Mouse (Mus musculus) liver, embryonic 11.5 days (tissue): ENCODE results near the gene Hexa. TPM values are rescaled to one million over a fixed set of nuclear protein-coding genes. Genes with fewer than 3 reads are reported as not detected.

Source experiments
- ATAC-seq: fragments of 200-750 bp; cut with Nextera tagmentation; replicated peaks from 2 replicates; pipeline ENCODE4 v1.8.0; 2017; ENCODE audit warnings: moderate number of reproducible peaks, mild to moderate bottlenecking, moderate TSS enrichment, moderate library complexity; ENCODE audit not compliant: low FRiP score
- DNase-seq: peaks from one replicate; pipeline ENCODE4 v3.0.0-alpha.2; 2017; ENCODE audit warnings: low spot score
- H3K27ac ChIP-seq: fragments of 300-500 bp; sonication (generic); 2 replicates; pipeline ENCODE4 v1.5.1; 2014; ENCODE audit warnings: mild to moderate bottlenecking, low read depth, low read length, control low read depth
- H3K27me3 ChIP-seq: fragments of 300-500 bp; sonication (generic); replicated peaks from 2 replicates; pipeline ENCODE4 v1.6.1; 2014; ENCODE audit warnings: low read length, mixed read lengths; ENCODE audit not compliant: control insufficient read depth, insufficient read depth
- H3K36me3 ChIP-seq: fragments of 300-500 bp; sonication (generic); 2 replicates; pipeline ENCODE4 v1.6.1; 2014; ENCODE audit warnings: mild to moderate bottlenecking, low read length, moderate library complexity, mixed read lengths; ENCODE audit not compliant: control insufficient read depth, insufficient read depth
- H3K4me1 ChIP-seq: fragments of 300-500 bp; sonication (generic); replicated peaks from 2 replicates; pipeline ENCODE4 v1.6.1; 2014; ENCODE audit warnings: low read length, mixed read lengths; ENCODE audit not compliant: control insufficient read depth, insufficient read depth
- H3K4me2 ChIP-seq: fragments of 300-500 bp; sonication (generic); 2 replicates; pipeline ENCODE4 v1.6.1; 2014; ENCODE audit warnings: mild to moderate bottlenecking, control low read depth, moderate library complexity
- H3K4me3 ChIP-seq: fragments of 300-500 bp; sonication (generic); 2 replicates; pipeline ENCODE4 v1.5.1; 2014; ENCODE audit warnings: low read depth, low read length, control low read depth
- H3K9ac ChIP-seq: fragments of 300-500 bp; sonication (generic); 2 replicates; pipeline ENCODE4 v1.6.1; 2014; ENCODE audit warnings: low read depth, low read length, control low read depth
- H3K9me3 ChIP-seq: fragments of 300-500 bp; sonication (generic); 2 replicates; pipeline ENCODE4 v1.6.1; 2016; ENCODE audit warnings: low read length, inconsistent platforms, mixed read lengths; ENCODE audit not compliant: control insufficient read depth
- WGBS: fragments of 180-500 bp; shearing (Covaris S2); extraction: QIAGEN DNeasy Blood & Tissue Kit; methylation state at CpG from one replicate; pipeline ENCODE4 v1.1.7; 2014; 5-methylcytosine and 5-hydroxymethylcytosine counted together
- polyA plus RNA-seq: library from polyadenylated mRNA; unstranded; fragments of >200 nt; fragmentation: Nextera tagmentation; extraction: Ambion mirVana; gene quantifications from 2 replicates; pipeline ENCODE4 v1.2.1, GENCODE M21; 2014

Hexa gene
- polyA plus RNA-seq, 1 experiment from 2014 or later: 62.4 TPM

DNA sequence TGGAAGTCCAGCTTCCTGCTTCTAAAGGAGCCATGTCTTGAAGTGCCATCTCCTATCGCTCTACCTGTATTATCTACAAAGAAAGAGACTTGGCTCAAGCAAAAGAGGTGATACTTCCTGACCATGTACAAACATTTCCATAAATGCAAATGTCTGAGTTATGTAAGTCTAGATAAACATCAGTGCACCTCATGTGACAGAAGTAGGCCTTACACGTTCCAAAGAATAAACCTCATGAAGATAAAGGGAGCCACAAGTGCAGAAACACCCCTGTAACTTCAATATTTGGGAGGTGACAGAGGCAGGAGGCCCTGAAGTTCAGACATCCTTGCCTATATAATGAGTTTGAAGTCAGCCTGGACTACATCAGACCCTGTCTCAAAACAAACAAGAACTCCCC, 32.5 kb downstream of the Hexa start:
- no peaks in the 10 kb centered on the region for H3K4me1 ChIP-seq
- no peak overlapping the region for H3K27ac ChIP-seq
- peaks cover 7% of the 10 kb centered on the region for H3K27me3 ChIP-seq
- no peak overlapping the region for H3K4me2 ChIP-seq
- H3K36me3 ChIP-seq: no peaks in the 10 kb centered on the region
- no peak overlapping the region for H3K4me3 ChIP-seq
- ATAC-seq: no peak
- no peak for DNase-seq
- no peaks in the 10 kb centered on the region for H3K9me3 ChIP-seq
- no peak overlapping the region for H3K9ac ChIP-seq
- WGBS: 61% methylated on average over 2 of the region's 2 CpGs

DNA sequence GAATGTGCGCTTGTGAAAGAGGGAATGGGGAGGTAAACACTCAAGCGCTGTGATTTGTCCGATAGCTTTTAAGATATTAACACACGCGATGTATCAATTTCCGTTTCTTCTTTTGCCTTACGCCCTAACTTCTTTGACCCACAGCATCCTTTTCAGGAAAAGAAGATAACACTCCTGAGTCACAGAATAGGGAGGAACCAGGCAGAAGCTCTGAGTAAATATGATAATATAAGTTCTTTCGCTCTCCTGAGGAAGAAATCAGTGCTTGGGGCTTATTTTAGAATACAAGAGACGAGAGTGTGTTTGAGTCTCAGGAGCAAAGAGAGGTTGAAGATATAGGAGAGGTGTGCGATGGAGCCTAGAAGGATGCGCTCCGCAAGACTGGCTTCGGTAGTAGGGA, 38.1 kb downstream of the Hexa start:
- H3K4me3 ChIP-seq: peak overlapping the region; percentile 51; the same call in 1 of the 2 replicates
- H3K4me1 ChIP-seq: peaks cover 5% of the 10 kb centered on the region; the same call in 1 of the 2 replicates
- ATAC-seq (no peak), DNase-seq (no peak)
- H3K36me3 ChIP-seq: no peaks in the 10 kb centered on the region
- no peak overlapping the region for H3K27ac ChIP-seq
- 16% methylated on average over 13 of the region's 13 CpGs for WGBS
- H3K4me2 ChIP-seq: peak overlapping the region; percentile 74
- peaks cover 38% of the 10 kb centered on the region for H3K27me3 ChIP-seq
- H3K9me3 ChIP-seq: no peaks in the 10 kb centered on the region
- H3K9ac ChIP-seq: no peak overlapping the region

DNA sequence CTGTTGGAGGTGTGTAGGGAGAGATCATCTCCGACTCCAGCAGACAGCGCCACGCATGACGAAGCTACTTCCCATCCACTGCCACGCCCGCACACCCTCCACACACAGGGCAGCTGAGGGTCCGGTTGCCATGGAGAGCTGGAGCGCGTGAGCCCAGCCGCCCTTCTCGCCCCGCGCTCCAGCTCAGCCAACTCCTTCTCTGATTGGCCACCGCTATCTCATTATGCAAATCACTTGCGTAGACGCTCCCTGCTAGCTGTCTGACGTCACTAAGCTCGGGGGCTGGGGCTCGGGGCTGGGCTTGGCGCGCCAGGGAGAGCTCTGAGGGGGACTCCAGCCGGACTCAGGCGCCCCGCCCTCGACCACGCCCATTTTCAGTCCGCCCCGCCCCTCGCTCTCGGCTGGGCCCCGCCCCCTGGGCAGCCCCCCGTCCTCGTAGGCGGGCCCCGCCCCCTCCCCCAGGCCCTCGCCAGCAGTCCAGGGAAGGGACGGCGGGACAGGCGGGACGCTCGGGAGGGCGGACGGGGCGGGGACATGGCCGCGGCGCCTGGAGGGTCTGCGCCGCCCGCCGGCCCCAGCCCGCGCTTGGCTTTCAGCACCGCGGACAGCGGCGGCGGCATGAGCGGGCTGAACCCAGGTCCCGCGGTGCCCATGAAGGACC, 38.6 kb downstream of the Hexa start, which contains the start of gene Celf6:
Gene Celf6, plus strand, starts transcription at position 74 of the 661 bp plus-strand sequence.
- Histone ChIP-seq H3K4me1 (peaks cover 5% of the 10 kb centered on the region; the same call in 1 of the 2 replicates), H3K9me3 (no peaks in the 10 kb centered on the region), H3K4me2 (peak within 1 kb of the TSS; percentile 74), H3K27me3 (peaks cover 38% of the 10 kb centered on the region), H3K27ac (no peak within 1 kb of the TSS), H3K9ac (no peak within 1 kb of the TSS), H3K36me3 (no peaks in the 10 kb centered on the region), H3K4me3 (peak within 1 kb of the TSS; percentile 51)
- DNase-seq (peak; percentile 99), ATAC-seq (peak; percentile 98)
- 0% methylated on average over 57 of the region's 61 CpGs for WGBS

GRCm38 (mm10) chr9:59578505-59578867, 39.1 kb downstream of the Hexa start:
- H3K9me3 ChIP-seq: no peaks in the 10 kb centered on the region
- H3K9ac ChIP-seq: no peak overlapping the region
- under 1% methylated on average over 20 of the region's 20 CpGs for WGBS
- peaks cover 38% of the 10 kb centered on the region for H3K27me3 ChIP-seq
- ATAC-seq: no peak; the same call in 1 of the 2 replicates
- peak overlapping the region; percentile 51 for H3K4me3 ChIP-seq
- peak overlapping the region; percentile 74 for H3K4me2 ChIP-seq
- no peaks in the 10 kb centered on the region for H3K36me3 ChIP-seq
- DNase-seq: no peak
- H3K27ac ChIP-seq: no peak overlapping the region
- peaks cover 5% of the 10 kb centered on the region; the same call in 1 of the 2 replicates for H3K4me1 ChIP-seq

- ATAC-seq: no peak
- peaks cover 34% of the 10 kb centered on the region for H3K27me3 ChIP-seq
- WGBS: 8% methylated on average over 13 of the region's 13 CpGs
- H3K9ac ChIP-seq: no peak overlapping the region
- H3K4me1 ChIP-seq: no peaks in the 10 kb centered on the region; the same call in 1 of the 2 replicates
- H3K36me3 ChIP-seq: no peaks in the 10 kb centered on the region
- H3K27ac ChIP-seq: no peak overlapping the region
- peak overlapping the region; percentile 8; the same call in 1 of the 2 replicates for H3K4me3 ChIP-seq
- H3K9me3 ChIP-seq: no peaks in the 10 kb centered on the region
- DNase-seq: peak; percentile 53
- peak overlapping the region; percentile 48 for H3K4me2 ChIP-seq
Measured at GRCm38 (mm10) chr9:59584871-59585308, 45.5 kb downstream of the Hexa start.

- Histone ChIP-seq H3K9ac (no peak overlapping the region), H3K4me2 (no peak overlapping the region), H3K4me3 (no peak overlapping the region), H3K27me3 (peaks cover 25% of the 10 kb centered on the region), H3K4me1 (no peaks in the 10 kb centered on the region; the same call in 1 of the 2 replicates), H3K9me3 (no peaks in the 10 kb centered on the region), H3K36me3 (no peaks in the 10 kb centered on the region), H3K27ac (no peak overlapping the region)
- no peak for ATAC-seq
- DNase-seq: no peak
- 62% methylated on average over 5 of the region's 5 CpGs for WGBS
Measured at GRCm38 (mm10) chr9:59588252-59588651, 48.9 kb downstream of the Hexa start.

DNA sequence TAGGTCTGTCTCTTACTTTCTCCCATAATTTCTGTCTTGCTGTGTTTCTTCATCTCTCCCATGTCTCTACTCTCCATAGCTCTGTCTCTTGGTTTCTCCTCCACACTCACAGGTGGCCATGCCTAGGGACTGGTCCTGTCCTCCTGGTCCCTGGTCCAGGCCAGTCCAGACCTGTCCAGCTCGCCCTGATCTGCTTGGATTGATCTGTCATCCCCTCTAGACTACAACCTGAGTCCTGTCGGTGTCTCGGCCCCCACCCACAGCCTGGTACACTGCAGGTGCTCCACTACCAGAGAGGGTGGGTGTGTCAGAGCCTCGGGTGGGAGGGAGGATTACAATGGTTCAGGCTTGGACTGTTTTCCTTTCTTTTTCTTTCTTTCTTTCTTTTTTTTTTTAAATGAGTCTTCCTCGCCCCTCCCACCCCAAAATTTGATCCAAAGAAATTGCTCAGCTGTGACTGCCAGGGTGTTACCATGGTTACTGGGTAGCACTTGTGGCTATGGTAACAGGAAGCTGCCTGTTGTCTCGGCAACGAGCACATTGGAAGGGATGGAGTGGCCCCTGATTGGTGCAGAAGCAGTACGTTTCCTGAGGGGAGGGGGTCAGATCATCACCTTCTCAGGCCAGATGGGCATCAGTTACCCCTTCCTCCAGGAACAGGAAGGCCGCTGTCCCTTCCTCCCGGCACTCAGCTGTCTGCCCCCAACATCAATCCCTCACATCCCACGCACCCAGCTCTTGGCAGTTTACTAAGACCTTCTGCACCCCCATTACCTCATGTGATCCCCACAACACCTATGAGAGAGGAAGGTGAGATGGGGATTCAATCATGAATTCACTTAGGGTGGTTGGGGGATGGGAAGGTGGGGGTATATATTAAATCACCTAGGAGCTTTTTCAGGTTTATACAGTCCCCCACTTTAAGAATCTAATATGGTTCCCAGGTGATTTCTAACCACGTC, 49.7 kb downstream of the Hexa start:
- Histone ChIP-seq H3K27me3 (peaks cover 25% of the 10 kb centered on the region), H3K9ac (no peak overlapping the region), H3K4me2 (no peak overlapping the region), H3K36me3 (no peaks in the 10 kb centered on the region), H3K27ac (no peak overlapping the region), H3K4me3 (no peak overlapping the region), H3K4me1 (no peaks in the 10 kb centered on the region; the same call in 1 of the 2 replicates), H3K9me3 (no peaks in the 10 kb centered on the region)
- DNase-seq: no peak
- 45% methylated on average over 12 of the region's 12 CpGs for WGBS
- ATAC-seq: no peak

GRCm38 (mm10) chr9:59589703-59590439, 50.5 kb downstream of the Hexa start:
- Histone ChIP-seq H3K4me2 (no peak overlapping the region), H3K27ac (no peak overlapping the region), H3K9me3 (no peaks in the 10 kb centered on the region), H3K9ac (no peak overlapping the region), H3K27me3 (peaks cover 18% of the 10 kb centered on the region), H3K36me3 (no peaks in the 10 kb centered on the region), H3K4me3 (no peak overlapping the region), H3K4me1 (no peaks in the 10 kb centered on the region; the same call in 1 of the 2 replicates)
- 58% methylated on average over 10 of the region's 10 CpGs for WGBS
- DNase-seq: no peak
- ATAC-seq: no peak
